Mouse (Mus musculus): ENCODE measurements around the gene Ctdsp1.

Gene Ctdsp1

DNA sequence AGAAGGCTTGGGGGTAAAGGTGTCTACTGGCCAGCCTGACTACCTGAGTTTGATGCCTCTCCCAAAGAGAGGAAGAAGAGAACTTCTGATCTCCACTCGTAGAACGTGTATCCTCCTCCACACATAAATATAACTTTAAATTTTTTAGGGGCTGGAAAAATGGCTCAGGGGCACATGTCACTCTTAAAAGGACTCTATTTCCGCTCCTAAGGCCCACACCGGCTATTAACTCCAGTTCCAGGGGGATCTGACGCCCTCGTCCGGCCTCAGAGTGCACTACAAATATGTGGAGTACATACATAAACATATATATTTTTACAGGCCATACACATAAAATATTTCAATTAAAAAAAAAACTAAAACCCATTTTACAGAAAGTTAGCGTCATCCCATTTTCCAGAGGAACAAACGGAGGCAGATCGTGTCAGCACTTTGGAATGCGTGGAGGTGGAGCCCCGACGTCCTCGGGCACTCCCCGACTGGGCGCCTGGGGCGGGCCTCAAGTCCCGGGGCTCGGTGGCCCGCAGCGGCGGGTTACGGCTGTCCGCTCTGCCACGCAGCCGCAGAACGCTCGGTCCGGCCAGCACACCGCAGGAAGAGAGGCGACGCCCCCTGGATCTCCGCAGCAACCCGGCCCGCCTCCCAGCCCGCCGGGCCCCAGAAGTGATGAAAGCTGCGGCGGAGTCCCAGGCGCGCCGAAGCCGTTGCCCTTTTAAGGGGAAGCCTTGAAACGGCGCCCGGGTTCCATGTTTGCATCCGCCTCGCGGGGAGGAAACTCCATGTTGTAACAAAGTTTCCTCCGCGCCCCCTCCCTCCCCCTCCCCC is at the start of gene Ctdsp1:
Ctdsp1 (plus strand) TSS at position 586 of the 825 bp plus-strand sequence.
- DNase-seq (ENCODE audit: low spot score) = peak; percentile 91

DNA sequence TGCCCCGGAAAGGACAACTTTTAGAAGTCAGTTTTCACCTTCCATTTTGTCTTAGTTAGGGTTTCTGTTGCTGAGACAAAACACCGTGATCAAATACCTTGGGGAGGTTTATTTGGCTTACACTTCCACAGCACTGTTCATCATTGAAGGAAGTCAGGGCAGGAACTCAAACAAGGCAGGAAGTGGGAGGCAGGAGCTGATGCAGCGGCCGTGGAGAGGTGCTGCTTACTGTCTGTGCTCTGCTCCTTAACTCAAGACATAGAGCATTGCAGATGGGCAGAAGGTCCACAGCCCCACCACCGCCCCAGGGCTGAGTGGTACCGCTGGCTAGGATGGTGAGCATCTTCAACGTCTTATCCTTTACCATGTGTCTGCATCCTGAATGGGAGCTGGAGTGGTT is 49.4 kb upstream of the Ctdsp1 start:
- no peak for DNase-seq (ENCODE audit: low spot score)

GRCm38 (mm10) chr1:74342308-74342707 is 49.0 kb upstream of the Ctdsp1 start:
- DNase-seq (ENCODE audit: low spot score) = no peak

DNA sequence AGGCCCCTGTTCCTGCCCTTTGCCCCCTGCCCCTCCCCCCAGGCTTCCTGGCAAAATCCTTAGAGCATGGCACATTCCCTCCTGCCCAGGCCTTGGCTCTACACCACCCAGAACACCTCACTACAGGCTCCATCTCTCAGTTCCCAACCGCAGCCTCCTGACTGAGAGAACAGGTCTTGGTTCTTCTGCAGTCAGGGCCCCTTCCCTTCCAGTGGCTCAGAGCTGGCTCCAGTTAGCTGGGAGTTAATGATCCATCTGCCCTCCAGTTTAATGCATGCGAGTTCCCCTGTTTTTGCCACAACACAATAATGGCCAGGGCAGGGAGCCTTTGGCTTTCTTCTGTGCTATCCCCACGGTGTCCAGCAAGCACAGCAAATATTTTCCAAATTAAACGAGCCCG is 48.1 kb upstream of the Ctdsp1 start:
- no peak for DNase-seq (ENCODE audit: low spot score)

DNA sequence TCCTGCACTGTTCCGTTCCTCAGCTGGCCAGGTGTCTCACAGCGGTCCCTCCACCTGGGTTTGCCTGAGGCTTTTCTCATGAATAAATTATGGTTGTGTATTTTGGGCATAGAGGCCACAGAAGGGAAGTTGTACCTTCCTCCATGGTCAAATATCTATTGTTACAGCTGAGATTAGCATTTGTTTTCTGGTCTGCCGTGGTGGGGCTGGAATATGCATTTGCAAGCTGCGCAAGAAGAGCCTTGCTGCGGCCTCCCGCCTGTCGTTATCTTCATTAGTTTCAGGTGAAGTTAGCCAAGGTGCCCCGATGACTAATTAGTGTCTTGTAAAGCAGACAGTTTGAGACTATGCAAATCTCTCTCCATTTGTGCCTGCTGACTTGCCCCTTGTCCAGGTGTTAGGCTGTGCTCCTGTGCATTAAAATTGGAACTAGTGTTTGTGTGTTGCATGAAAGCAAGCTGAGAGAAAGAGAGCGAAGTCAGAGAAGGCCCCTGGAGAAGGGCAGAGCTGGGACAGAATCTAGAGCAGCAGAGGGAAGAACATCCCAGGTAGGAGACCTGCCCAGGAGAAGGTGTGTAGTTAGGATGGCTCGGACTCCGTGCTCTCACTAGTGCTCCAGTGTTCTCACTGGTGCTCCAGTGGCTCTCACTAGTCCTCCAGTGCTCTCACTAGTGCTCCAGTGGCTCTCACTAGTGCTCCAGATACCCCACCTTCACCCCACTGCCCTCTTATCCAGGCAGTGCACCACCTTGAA is 47.0 kb upstream of the Ctdsp1 start:
- DNase-seq (ENCODE audit: low spot score) = no peak

DNA sequence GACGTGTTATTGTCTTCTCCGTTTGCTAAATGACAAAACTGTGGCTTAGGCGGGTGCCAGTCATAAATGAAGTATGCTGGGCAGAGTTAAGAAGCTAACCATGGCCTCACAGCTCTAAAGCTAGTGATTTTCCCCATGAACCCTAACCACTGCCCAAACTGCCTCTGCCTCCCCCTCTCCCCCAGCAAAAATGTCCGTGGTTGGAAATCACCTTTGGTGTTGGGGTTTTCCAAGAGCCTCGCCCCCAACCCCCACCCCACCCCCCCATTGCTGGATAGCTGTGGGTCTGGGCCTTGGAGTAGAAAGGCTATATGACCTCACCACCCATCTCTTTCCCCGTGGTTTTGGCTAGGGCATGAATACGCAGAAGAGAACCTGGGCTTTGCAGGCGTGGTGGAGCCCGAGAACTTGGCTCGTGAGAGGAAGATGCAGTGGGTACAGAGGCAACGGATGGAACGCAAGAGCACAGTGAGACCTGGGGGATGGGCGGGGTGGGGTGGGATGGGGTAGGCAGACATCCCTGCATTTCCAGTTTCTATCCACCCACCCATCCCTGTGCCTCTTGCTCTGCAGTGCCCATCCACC is 40.0 kb upstream of the Ctdsp1 start:
- no peak for DNase-seq (ENCODE audit: low spot score)

DNA sequence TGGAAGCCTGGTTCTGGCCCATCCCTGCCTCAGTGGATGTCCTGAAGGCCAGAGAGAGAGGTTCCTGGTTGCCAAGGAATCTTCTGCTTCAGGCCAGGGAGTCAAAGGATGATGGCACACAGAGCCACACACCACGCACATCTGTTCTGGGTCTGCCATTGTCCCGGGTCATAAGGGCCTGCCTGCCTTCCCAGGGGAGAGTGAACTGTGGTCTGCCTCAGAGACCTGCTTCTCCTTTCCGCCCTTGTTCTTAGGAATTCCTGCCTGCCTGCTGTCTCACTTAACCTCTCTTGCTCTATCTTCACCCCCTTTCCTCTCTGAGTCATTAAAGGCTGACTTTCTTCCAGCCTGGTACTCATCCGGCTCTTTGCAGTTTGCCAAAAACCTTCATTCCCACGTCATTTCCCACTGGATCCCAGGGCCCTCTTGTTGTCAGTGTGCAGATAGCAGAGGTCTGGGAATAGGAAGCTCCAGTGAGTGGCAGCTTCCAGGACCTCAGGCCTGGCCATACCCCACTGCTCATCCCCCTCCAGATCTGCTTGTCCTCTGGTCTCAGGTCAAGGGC is 38.7 kb upstream of the Ctdsp1 start:
- DNase-seq (ENCODE audit: low spot score) = no peak

GRCm38 (mm10) chr1:74353453-74354229 is 37.7 kb upstream of the Ctdsp1 start:
- no peak for DNase-seq (ENCODE audit: low spot score)

DNA sequence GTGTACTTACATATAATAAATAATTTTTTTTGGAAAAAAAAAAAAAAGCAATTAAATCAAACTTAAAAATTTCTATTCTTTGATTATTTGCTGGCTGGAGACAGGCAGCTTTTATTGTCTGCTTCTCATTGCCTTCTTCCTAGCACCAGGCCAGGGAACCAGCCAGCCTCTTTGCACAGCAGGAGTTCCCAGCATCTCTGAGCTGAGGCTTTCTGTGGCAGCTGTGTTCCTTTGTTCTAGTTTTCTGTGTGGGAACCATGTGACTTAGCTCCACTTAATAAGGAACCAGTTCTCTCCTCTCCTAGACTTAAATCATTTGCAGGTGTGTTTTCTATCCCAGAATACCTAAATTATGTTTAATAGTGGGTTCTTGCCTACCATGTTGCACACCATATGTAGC is 33.8 kb upstream of the Ctdsp1 start:
- no peak for DNase-seq (ENCODE audit: low spot score)

- no peak for DNase-seq (ENCODE audit: low spot score)
These were observed 31.3 kb upstream of the Ctdsp1 start for GRCm38 (mm10) chr1:74359952-74360517.

DNA sequence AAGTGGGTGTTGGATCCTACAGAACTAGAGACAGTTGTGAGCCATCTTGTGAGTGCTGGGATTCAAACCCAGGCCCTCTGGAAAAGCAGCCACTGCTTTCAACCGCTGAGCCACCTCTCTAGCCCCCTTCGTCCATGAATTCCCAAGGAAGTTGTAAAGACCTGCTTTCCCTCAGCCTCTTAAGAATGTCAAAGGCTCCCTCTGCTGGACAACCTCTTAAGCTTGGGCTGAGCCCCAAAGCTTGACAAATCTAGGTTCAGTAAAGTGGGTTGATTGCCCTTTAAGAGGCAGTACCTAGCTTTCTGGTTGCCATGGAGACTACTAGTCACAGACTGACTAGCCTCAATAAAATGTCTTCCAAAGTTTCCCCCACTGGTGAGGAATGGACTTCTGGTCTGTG is 29.5 kb upstream of the Ctdsp1 start, which contains the start of gene Catip:
Catip (plus strand) TSS at position 297 of the 400 bp plus-strand sequence.
- DNase-seq (ENCODE audit: low spot score) = peak; percentile 80

- no peak for DNase-seq (ENCODE audit: low spot score)
These were observed 28.7 kb upstream of the Ctdsp1 start for GRCm38 (mm10) chr1:74362325-74363229.

- DNase-seq (ENCODE audit: low spot score) = no peak
These were observed 27.9 kb upstream of the Ctdsp1 start for GRCm38 (mm10) chr1:74363437-74363836.

DNA sequence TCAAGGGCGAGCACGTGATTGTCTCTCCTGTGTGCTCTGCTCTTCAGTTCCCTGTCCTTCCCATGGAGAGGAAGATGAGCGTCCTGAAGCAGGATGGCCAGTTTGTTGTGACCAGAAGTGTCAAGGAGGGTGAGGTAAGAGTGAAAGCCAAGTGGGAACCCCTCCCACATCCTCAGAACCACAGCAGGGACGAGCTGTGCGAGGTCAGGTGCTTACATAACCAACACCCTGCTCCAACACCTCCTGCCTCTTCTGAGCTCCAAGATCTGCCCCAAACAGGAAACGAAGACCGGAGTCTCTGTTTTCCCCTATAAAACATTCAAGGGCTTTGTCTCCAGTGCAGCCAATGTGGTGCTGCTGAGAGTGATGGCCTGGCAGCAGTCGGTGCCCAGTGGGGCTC is 27.0 kb upstream of the Ctdsp1 start:
- DNase-seq (ENCODE audit: low spot score) = no peak

DNA sequence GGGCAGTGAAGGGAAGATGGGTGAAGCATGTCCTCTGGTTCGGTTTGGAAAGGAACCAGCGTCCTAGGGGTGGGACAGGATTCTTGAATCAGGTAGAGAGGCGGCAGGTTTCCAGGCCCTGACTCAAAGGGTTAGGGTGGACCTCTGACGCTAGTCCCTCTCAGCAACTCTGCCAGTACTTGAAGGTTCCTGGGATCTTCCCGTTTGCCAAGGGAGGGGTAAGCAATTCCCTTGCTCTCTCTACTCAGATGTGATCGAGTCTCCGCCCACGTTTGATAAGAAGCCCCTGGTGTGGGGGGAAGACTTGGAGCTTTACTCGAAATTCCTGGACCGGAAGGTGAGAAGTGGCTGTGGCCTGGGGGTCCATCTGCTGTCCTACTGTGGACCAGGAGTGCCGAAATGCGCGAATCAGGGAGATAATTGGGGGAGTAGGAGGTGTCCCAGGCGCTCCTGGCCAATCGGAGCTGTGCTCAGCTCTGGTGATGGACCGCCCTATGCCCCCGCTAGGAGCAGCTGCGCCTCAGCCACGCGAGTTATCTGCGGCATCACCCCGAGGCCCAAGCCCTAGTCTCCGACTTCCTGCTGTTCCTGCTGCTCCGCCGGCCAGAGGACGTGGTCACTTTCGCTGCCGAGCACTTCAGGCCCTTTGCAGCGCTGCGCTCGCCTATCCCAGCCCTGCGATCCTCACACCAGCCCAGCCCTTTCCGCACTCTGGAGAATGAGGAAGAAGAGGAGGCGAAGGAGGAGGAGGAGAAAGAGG is 23.2 kb upstream of the Ctdsp1 start:
- no peak for DNase-seq (ENCODE audit: low spot score)

DNA sequence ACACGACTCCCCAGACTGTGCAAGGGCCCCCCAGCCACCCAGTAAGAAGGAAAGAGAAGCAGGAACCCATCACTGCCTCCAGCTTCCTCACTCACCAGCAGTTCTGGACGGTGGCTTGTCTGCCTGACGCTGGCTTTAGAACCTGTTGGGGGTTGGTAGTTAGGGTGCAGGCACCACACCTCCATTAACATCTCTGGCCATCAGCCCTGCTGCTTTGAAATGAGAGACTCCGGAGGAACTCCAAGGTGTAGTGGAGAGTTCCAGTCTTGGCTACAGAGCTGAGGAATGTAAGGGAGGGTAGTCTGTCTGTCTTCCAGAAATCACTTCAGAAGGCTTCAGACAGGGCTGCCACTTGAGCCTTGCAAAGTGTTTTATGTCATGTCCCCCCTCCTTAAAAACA is 21.3 kb upstream of the Ctdsp1 start:
- DNase-seq (ENCODE audit: low spot score) = no peak

- no peak for DNase-seq (ENCODE audit: low spot score)
These were observed 17.9 kb upstream of the Ctdsp1 start for GRCm38 (mm10) chr1:74373372-74373771.

DNA sequence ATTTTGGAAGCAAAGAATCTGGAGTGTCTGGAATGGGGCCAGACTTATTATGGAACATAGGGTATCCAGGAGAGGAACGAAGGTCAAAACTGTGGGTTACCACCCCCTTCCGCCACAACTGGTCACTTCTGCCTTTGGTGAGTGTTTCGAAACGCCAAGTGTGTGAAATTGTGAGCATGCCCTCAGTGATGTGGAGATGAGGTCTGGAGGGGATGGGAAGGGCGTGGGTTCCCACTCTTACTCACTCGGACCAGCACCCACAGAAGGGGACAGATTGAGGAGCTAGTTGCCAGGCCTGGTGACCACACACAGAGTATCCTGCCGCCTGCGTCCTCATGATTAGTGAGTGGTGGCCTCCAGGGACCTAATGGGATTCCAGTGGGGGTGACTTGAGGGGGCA is 16.3 kb upstream of the Ctdsp1 start, which contains the start of gene Slc11a1:
Slc11a1 (plus strand) TSS at position 216 of the 400 bp plus-strand sequence.
- DNase-seq (ENCODE audit: low spot score) = no peak

DNA sequence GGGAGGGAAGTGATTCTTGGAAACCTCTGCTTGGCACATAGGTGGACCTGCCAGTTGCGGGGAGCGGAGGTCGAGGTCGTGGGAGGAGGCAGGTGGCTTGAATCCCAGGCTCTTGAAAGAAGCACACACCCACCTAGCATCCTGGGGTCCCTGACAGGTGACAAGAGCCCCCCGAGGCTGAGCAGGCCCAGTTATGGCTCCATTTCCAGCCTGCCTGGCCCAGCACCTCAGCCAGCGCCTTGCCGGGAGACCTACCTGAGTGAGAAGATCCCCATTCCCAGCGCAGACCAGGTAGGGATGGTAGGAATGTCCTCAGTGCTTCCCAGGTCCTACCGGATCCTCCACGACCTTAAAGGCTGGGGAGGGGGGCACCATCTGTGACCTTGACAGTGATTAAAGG is 15.7 kb upstream of the Ctdsp1 start:
- DNase-seq (ENCODE audit: low spot score) = no peak

- DNase-seq (ENCODE audit: low spot score) = no peak
These were observed 14.9 kb upstream of the Ctdsp1 start for GRCm38 (mm10) chr1:74376396-74376795.
